Mouse (Mus musculus) forebrain, postnatal 0 days (tissue): ENCODE results near the gene Syce3. TPM values are rescaled to one million over a fixed set of nuclear protein-coding genes. Genes with fewer than 3 reads are reported as not detected.

ENCODE experiments used
- ATAC-seq: fragments of 200-750 bp; cut with Nextera tagmentation; 2 replicates; pipeline ENCODE4 v1.8.0; 2017; ENCODE audit warnings: mild to moderate bottlenecking, moderate library complexity
- DNase-seq: peaks from one replicate; pipeline ENCODE4 v3.0.0-alpha.2; 2015
- H3K27ac ChIP-seq: fragments of 300-500 bp; sonication (generic); 2 replicates; pipeline ENCODE4 v1.5.1; 2014; ENCODE audit warnings: low read depth, mild to moderate bottlenecking, antibody characterized with exemption, low read length, moderate library complexity, mixed read lengths
- H3K27me3 ChIP-seq: fragments of 300-500 bp; sonication (generic); 2 replicates; pipeline ENCODE4 v1.6.1; 2014; ENCODE audit warnings: mild to moderate bottlenecking, low read length, mixed read lengths; ENCODE audit not compliant: insufficient read depth
- H3K36me3 ChIP-seq: fragments of 300-500 bp; sonication (generic); 2 replicates; pipeline ENCODE4 v1.6.1; 2014; ENCODE audit warnings: mild to moderate bottlenecking, moderate library complexity; ENCODE audit not compliant: insufficient read depth
- H3K4me1 ChIP-seq: fragments of 300-500 bp; sonication (generic); 2 replicates; pipeline ENCODE4 v1.6.1; 2014; ENCODE audit warnings: antibody characterized with exemption; ENCODE audit not compliant: insufficient read depth
- H3K4me2 ChIP-seq: fragments of 300-500 bp; sonication (generic); 2 replicates; pipeline ENCODE4 v1.6.1; 2014; ENCODE audit warnings: low read depth, mild to moderate bottlenecking, moderate library complexity
- H3K4me3 ChIP-seq: fragments of 300-500 bp; sonication (generic); 2 replicates; pipeline ENCODE4 v1.5.1; 2014; ENCODE audit warnings: low read depth, low read length, mixed read lengths
- H3K9ac ChIP-seq: fragments of 300-500 bp; sonication (generic); 2 replicates; pipeline ENCODE4 v1.6.1; 2014; ENCODE audit warnings: mild to moderate bottlenecking
- H3K9me3 ChIP-seq: fragments of 300-500 bp; sonication (generic); 2 replicates; pipeline ENCODE4 v1.6.1; 2016; ENCODE audit warnings: low read length
- CTCF ChIP-seq: sonication (generic); IDR thresholded peaks from 2 replicates; pipeline ENCODE4 v1.5.1; 2016; ENCODE audit warnings: antibody characterized with exemption, control low read depth, low read depth
- WGBS: fragments of 180-500 bp; shearing (Covaris S2); extraction: QIAGEN DNeasy Blood & Tissue Kit; methylation state at CpG from one replicate; pipeline ENCODE4 v1.1.7; 2014; 5-methylcytosine and 5-hydroxymethylcytosine counted together
- polyA plus RNA-seq: library from polyadenylated mRNA; unstranded; fragments of >200 nt; fragmentation: Nextera tagmentation; extraction: Ambion mirVana; gene quantifications from 2 replicates; pipeline ENCODE4 v1.2.1, GENCODE M21; 2015
- total RNA-seq: library from RNA; depleted of rRNA; stranded (reverse); fragments of >200 nt; gene quantifications from 2 replicates; pipeline ENCODE4 v1.2.3, GENCODE M21; 2014

Syce3 gene
- total and polyA plus RNA-seq, 2 experiments from 2014 or later = not detected

DNA sequence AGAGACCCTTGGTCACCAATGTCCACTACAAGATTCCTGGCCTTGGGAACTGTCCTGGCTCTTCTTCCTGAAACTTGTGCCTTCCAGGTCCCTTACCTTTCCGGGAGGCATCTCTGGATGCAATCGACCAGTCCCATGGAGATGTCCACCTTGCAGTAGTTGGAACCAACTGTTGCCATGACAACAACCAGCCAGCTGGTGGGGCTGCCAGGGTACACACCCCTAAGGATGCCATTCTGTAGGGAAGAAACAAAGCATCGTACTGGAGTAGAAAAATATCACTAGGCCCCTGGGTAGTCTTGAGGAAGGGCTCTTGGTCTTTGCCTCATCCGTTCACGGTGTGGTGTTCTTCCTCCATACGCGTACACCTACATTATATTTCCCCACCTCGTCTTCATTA lies 14.3 kb upstream of the Syce3 start:
- Histone ChIP-seq H3K9ac (no peak overlapping the region), H3K4me2 (no peak overlapping the region), H3K4me3 (no peak overlapping the region), H3K27me3 (no peaks in the 10 kb centered on the region), H3K4me1 (peaks cover 7% of the 10 kb centered on the region; the same call in 1 of the 2 replicates), H3K9me3 (no peaks in the 10 kb centered on the region), H3K27ac (no peak overlapping the region), H3K36me3 (peaks cover 31% of the 10 kb centered on the region)
- no peak for ATAC-seq
- DNase-seq = no peak
- TF ChIP-seq CTCF = no peak
- WGBS = 81% methylated on average over 8 of the region's 8 CpGs

DNA sequence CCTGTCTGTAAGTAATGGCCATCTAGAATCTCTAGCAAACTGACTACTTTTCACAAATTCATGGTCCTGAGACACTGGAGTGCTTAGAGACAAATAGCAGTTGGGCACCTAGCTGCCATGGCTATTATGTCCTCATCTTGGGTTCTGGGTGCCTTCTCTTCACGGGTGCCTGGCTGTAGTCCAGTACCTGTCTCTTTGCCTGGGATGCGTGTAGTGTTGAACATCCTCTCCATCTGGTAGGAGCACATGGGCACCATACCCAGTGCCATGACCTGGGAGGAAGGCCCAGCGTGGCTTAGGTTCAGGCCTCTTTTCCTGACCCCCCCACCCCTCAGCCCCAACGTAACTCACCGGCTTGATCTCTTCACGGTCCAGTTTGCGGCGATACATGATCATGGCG lies 11.6 kb upstream of the Syce3 start:
- TF ChIP-seq CTCF = no peak
- Histone ChIP-seq H3K4me2 (no peak overlapping the region), H3K27me3 (no peaks in the 10 kb centered on the region), H3K4me1 (no peaks in the 10 kb centered on the region), H3K4me3 (no peak overlapping the region), H3K27ac (no peak overlapping the region), H3K9ac (no peak overlapping the region), H3K9me3 (no peaks in the 10 kb centered on the region), H3K36me3 (peaks cover 32% of the 10 kb centered on the region)
- no peak for DNase-seq
- no peak for ATAC-seq
- 93% methylated on average over 9 of the region's 9 CpGs for WGBS

DNA sequence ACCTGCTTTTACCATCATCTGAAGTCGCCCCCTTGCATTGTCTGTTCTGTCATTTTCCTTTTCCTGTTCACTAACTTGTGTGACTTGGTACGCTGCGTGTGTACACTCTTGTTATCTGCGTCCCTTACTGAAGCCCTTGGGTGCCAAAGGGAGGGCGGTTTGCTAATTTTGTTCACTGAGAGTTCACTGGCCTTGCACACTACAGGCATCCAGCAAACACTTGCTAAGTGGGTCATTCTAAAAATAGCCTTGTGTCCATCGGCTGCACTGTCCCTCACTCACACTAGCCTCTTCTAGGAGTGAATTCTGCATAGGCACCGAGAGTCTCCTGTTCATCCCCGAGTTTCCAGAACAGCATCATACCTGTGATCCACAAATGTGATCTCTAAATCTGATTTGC lies 5.0 kb upstream of the Syce3 start:
- no peak for TF ChIP-seq CTCF
- WGBS = 89% methylated on average over 8 of the region's 8 CpGs
- no peak overlapping the region for H3K9ac ChIP-seq
- peaks cover 11% of the 10 kb centered on the region; the same call in 1 of the 2 replicates for H3K36me3 ChIP-seq
- H3K27ac ChIP-seq = no peak overlapping the region
- no peak overlapping the region for H3K4me2 ChIP-seq
- no peaks in the 10 kb centered on the region for H3K27me3 ChIP-seq
- H3K9me3 ChIP-seq = no peaks in the 10 kb centered on the region
- ATAC-seq (no peak), DNase-seq (no peak)
- H3K4me3 ChIP-seq = no peak overlapping the region
- no peaks in the 10 kb centered on the region for H3K4me1 ChIP-seq

- no peak overlapping the region for H3K27ac ChIP-seq
- H3K9ac ChIP-seq = no peak overlapping the region
- H3K27me3 ChIP-seq = no peaks in the 10 kb centered on the region
- no peaks in the 10 kb centered on the region for H3K36me3 ChIP-seq
- H3K4me1 ChIP-seq = no peaks in the 10 kb centered on the region
- peaks cover 5% of the 10 kb centered on the region; the same call in 1 of the 2 replicates for H3K9me3 ChIP-seq
- TF ChIP-seq CTCF = no peak
- ATAC-seq (no peak), DNase-seq (no peak)
- H3K4me2 ChIP-seq = no peak overlapping the region
- H3K4me3 ChIP-seq = no peak overlapping the region
Measured at GRCm38 (mm10) chr15:89406691-89407090, 3.6 kb downstream of the Syce3 start.

- Histone ChIP-seq H3K4me2 (no peak overlapping the region), H3K27ac (no peak overlapping the region), H3K27me3 (no peaks in the 10 kb centered on the region), H3K36me3 (no peaks in the 10 kb centered on the region), H3K4me3 (no peak overlapping the region), H3K4me1 (no peaks in the 10 kb centered on the region), H3K9ac (no peak overlapping the region), H3K9me3 (peaks cover 5% of the 10 kb centered on the region; the same call in 1 of the 2 replicates)
- 82% methylated on average over 10 of the region's 10 CpGs for WGBS
- TF ChIP-seq CTCF = no peak
- ATAC-seq (no peak), DNase-seq (no peak)
Measured at GRCm38 (mm10) chr15:89404831-89405623, 5.3 kb downstream of the Syce3 start.

DNA sequence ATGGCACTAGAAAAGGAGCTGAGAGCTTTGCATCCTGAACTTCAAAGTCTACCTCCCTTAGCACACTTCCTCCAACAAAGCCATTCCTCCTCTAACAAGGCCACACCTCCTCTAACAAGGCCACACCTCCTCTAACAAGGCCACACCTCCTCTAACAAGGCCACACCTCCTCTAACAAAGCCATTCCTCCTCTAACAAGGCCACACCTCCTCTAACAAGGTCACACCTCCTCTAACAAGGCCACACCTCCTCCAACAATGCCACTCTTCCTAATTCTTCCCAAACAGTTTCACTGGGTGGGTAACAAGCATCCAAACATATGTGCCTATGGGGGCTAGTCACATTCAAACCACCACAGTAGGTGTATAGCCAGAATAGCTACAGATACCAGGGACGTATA lies 7.8 kb downstream of the Syce3 start:
- H3K4me3 ChIP-seq = no peak overlapping the region
- WGBS = 94% methylated on average over 1 of the region's 1 CpGs
- H3K27ac ChIP-seq = no peak overlapping the region
- no peak for TF ChIP-seq CTCF
- no peak for DNase-seq
- H3K4me2 ChIP-seq = no peak overlapping the region
- H3K9me3 ChIP-seq = no peaks in the 10 kb centered on the region
- H3K4me1 ChIP-seq = no peaks in the 10 kb centered on the region
- no peaks in the 10 kb centered on the region for H3K27me3 ChIP-seq
- no peak overlapping the region for H3K9ac ChIP-seq
- H3K36me3 ChIP-seq = no peaks in the 10 kb centered on the region
- no peak for ATAC-seq

GRCm38 (mm10) chr15:89399716-89400115 lies 10.6 kb downstream of the Syce3 start:
- no peaks in the 10 kb centered on the region for H3K9me3 ChIP-seq
- ATAC-seq (no peak), DNase-seq (no peak)
- H3K4me1 ChIP-seq = no peaks in the 10 kb centered on the region
- H3K27ac ChIP-seq = no peak overlapping the region
- no peak overlapping the region for H3K4me3 ChIP-seq
- 55% methylated on average over 1 of the region's 1 CpGs for WGBS
- TF ChIP-seq CTCF = no peak
- no peak overlapping the region for H3K9ac ChIP-seq
- no peaks in the 10 kb centered on the region for H3K27me3 ChIP-seq
- H3K4me2 ChIP-seq = no peak overlapping the region
- no peaks in the 10 kb centered on the region for H3K36me3 ChIP-seq
